Mouse (Mus musculus): ENCODE results near the gene Acnat1.
A peak's percentile ranks its signal among the peaks of the same experiment; 100 is the strongest.

- peak; percentile 70; the same call in 1 of the 2 replicates for TF ChIP-seq EP300 (IDR thresholded peaks at IDR 0.05; ENCODE audit: low read depth)
- TF ChIP-seq CTCF (IDR thresholded peaks at IDR 0.05; ENCODE audit: low read depth): no peak
These were observed 871 bp upstream of the Acnat1 start for GRCm38 (mm10) chr4:49474583-49474982.

All from liver, postnatal 0 days (tissue).